Mouse (Mus musculus) myocyte (in vitro differentiated cells): ENCODE measurements around the gene Ergic1.

Experiments used
- CEBPB ChIP-seq: IDR thresholded peaks from 2 replicates; pipeline ENCODE4 v1.6.1; 2011; ENCODE audit warnings: mild to moderate bottlenecking, moderate library complexity; ENCODE audit not compliant: poor library complexity, insufficient read depth, severe bottlenecking
- E2F4 ChIP-seq: IDR thresholded peaks from one replicate; pipeline ENCODE4 v1.6.1; 2011; ENCODE audit warnings: mild to moderate bottlenecking, control low read depth, moderate library complexity; ENCODE audit not compliant: insufficient read depth
- MAX ChIP-seq: IDR thresholded peaks from one replicate; pipeline ENCODE4 v1.6.1; 2011; ENCODE audit warnings: low read depth, mild to moderate bottlenecking, control low read depth
- MYOD1 ChIP-seq, 3 experiments: IDR thresholded peaks; one replicate each; pipeline ENCODE4 v1.6.1; 2011; ENCODE audit warnings: control low read depth in 2 of 3, low read depth in 2 of 3, mild to moderate bottlenecking in 2 of 3, moderate library complexity in 1 of 3; ENCODE audit not compliant: insufficient read length in 2 of 3, control insufficient read depth in 1 of 3
- MYOG ChIP-seq, 3 experiments: IDR thresholded peaks; one replicate each; pipeline ENCODE4 v1.6.1; 2011; ENCODE audit warnings: control low read depth in 2 of 3, low read depth in 2 of 3, mild to moderate bottlenecking in 2 of 3; ENCODE audit not compliant: insufficient read length in 2 of 3, control insufficient read depth in 1 of 3, insufficient read depth in 1 of 3
- POLR2A ChIP-seq: IDR thresholded peaks from one replicate; pipeline ENCODE4 v1.6.1; 2011; ENCODE audit warnings: low read depth, mild to moderate bottlenecking, control low read depth, moderate library complexity; ENCODE audit not compliant: insufficient read length
- POLR2AphosphoS2 ChIP-seq: IDR thresholded peaks from one replicate; pipeline ENCODE4 v1.6.1; 2011; ENCODE audit warnings: low read depth, control low read depth; ENCODE audit not compliant: insufficient read length
- TCF12 ChIP-seq: IDR thresholded peaks from one replicate; pipeline ENCODE4 v1.6.1; 2011; ENCODE audit warnings: mild to moderate bottlenecking, control low read depth; ENCODE audit not compliant: poor library complexity, insufficient read depth, severe bottlenecking
- TCF3 ChIP-seq: IDR thresholded peaks from one replicate; pipeline ENCODE4 v1.6.1; 2011; ENCODE audit warnings: low read depth, control low read depth; ENCODE audit not compliant: insufficient read length
- USF1 ChIP-seq: IDR thresholded peaks from one replicate; pipeline ENCODE4 v1.6.1; 2011; ENCODE audit warnings: low read depth, mild to moderate bottlenecking, control low read depth, moderate library complexity

- TF ChIP-seq TCF12: no peak
- no peak for TF ChIP-seq POLR2AphosphoS2
- no peak for TF ChIP-seq POLR2A
- TF ChIP-seq USF1: no peak
- TF ChIP-seq MAX: no peak
- no peak for TF ChIP-seq MYOG (IDR thresholded peaks at IDR 0.05; ENCODE audit: control insufficient read depth in 1 of 3, insufficient read depth in 1 of 3, insufficient read length in 2 of 3, low read depth in 2 of 3)
- no peak for TF ChIP-seq MYOD1 (IDR thresholded peaks at IDR 0.05; ENCODE audit: control insufficient read depth in 1 of 3, insufficient read length in 2 of 3, low read depth in 2 of 3)
- no peak for TF ChIP-seq E2F4
- no peak for TF ChIP-seq TCF3
- TF ChIP-seq CEBPB: no peak
These were observed 26.6 kb upstream of the Ergic1 start for GRCm38 (mm10) chr17:26534695-26535094.
